Mouse (Mus musculus) heart, adult 8-10 months (tissue): ENCODE data around the gene Pld1. TPM values are rescaled to one million over a fixed set of nuclear protein-coding genes. Genes with fewer than 3 reads are reported as not detected.

ENCODE experiments used
- DNase-seq: peaks from one replicate; pipeline ENCODE4 v3.0.0; 2022; ENCODE audit warnings: low spot score
- total RNA-seq, 4 experiments: library from RNA; stranded (reverse); gene quantifications; 2 replicates each; pipeline ENCODE4 v1.2.4; 2022

Gene Pld1
- total RNA-seq, 4 experiments from 2014 or later, result 8.4 to 11.4 (median 10.6) TPM

DNA sequence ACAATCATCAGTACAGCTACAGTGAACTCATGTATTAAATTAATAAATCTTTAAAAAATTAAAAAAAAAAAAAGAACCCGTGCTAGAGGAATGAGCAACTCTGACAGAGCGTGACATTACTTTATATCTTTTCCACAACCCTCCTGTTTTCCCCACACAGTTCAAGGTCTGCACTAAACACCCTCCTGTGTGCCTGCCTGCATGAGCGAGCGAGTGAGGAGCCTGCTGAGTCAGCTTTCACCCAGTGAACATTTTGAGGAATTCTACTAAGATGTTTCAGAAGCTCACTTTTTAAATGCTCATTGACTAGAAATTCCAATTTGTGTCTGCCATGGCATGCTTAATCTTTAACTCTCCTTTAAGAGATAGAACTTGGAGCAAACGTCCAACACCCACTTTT, 109.1 kb downstream of the Pld1 start:
- no peak for DNase-seq

DNA sequence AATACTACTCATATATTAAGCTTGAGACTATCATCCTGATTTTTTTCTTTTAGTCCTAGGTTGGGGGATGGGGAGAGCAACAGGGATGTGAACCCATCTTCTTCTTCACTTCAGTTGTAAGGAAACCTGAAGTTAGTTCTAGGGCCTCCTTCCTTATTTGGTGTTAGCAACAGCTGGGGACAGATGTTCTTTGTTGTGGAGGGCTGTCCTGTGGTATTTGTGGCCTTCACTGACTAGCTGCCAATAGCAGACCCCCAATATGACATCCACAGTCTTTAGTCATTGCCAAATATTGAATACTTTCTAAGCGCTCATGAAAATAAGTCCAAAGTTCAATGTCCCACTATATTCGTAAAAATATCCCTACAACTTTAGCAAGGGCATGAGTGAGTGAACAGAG, 111.0 kb downstream of the Pld1 start:
- no peak for DNase-seq

DNA sequence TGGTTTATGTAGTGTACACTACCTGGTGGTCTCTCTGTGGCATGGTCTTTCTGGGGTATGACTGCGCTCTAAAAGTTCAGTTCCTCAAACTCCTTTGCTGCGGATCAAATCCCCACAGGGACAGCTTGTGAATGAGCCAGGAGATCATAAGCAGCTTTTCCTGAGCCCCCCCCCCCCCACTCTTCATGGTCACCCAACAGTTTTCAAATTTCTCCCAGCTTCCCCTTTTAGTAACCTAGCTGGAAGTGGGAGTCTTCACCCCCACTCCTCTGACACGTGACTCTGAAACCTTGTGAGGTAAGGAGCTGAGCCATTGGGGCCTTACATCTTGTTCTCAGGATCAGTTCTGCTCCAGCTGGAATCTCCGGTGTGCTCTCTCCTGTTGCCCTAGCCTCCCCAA, 114.6 kb downstream of the Pld1 start:
- no peak for DNase-seq

DNA sequence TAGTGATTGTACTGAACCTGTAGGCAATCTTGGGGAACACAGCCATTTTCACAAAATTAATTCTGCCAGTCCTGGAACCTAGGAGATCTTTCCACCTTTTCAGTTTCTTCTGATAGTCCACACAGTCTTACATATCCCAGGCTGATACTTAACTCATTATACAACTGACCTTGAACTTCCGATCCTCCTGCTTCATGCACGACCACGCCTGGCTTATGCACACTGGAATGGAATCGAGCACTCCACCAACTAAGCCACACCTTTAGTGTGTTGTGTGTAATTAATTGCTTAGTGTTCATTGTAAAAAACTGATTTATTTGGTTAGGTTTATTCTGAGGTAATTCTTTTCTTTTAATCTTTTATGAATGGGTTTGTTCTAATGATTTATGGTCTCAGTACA, 122.2 kb downstream of the Pld1 start:
- DNase-seq, result no peak

DNA sequence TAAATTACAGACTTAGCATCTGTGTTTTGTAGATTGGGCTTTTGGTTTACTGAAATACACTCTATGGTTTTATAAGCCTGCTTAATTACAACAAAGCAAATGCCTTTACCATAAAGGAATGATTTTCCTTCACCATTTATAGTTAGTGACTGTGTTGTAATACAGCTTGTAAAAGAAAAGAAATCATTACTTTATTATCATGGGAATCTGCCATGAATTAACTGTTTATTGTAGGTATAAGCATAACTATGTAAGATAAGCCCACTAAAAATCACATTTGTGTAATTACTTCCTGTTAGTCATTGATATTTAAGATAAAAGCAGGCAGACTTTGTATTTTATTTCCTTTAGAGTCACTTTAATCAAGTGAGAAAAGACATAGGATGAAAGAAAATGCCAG, 122.7 kb downstream of the Pld1 start:
- no peak for DNase-seq

DNA sequence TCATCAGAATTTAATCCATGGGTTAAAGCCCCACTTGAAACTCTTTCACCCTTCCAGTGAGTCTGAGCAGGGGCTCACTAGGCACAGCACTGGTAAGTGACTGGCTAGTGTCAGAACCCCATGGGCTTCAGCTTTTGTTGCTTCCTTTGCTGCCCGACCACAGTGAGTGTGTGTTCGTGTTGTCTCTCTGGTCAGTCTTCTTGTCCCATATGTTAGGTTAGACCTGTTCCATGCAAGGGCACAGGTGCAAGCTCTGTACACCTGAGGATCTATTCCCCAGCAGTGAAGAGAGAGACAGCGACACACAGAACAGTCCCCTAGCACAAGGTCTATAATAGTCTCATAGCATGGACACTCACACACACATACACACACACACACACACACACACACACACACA, 140.7 kb downstream of the Pld1 start:
- no peak for DNase-seq

DNA sequence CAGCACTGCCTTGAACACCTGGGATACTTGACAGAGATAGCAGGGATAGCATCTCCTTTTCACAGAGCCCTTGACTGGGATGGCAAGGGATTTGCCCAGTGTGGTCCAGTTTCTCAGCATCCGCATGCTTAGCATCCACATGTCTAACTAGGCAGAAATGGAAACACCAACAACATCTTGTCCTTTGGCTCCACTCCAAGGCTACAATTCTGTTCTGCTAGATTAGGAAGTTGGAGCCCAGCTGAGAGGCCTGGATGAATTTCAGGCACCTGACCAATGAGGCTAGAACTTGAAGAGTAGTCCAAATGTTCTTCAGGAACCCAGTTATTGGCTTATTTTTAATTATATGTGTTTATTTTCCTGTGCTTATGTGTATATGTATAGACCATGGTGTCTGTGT, 141.6 kb downstream of the Pld1 start:
- DNase-seq, result peak; percentile 64

DNA sequence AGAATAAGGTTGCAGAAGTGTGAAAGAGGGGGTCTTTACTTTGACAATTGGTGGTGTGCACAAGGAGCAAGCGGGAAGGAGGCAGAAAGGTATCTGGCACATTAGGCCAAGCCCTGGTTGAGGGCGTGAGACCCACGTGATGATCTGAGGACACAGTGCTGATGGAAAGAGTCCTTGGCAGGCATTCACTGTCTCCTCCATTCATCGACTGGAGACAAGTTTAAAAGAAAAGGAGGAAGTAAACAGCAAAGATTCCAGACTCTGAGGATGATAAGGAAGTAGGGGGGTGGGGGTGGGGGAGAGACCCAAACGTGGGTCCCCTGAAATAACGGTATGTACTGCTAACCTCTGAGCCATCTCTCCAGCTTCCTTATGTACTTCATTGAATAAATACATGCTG, 142.5 kb downstream of the Pld1 start:
- DNase-seq, result no peak

DNA sequence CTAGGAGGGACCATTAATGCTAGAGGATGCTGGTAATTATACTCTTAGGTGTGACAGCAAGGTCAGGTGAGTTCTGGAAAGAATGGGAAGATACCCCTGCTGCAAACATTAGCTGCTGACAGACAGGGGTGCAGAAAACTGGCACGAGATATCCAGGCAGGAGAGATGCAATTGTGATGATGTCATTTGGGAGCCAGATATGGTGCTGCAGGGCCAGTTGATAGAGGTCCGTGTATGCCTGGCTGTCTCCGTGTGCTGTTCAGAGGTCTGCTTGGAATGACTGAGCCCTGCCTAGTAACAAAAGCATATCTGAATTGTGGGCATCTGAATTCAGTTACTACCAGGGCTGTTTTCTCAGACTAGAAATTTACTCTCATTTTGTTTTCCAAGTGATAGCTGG, 144.7 kb downstream of the Pld1 start:
- no peak for DNase-seq

DNA sequence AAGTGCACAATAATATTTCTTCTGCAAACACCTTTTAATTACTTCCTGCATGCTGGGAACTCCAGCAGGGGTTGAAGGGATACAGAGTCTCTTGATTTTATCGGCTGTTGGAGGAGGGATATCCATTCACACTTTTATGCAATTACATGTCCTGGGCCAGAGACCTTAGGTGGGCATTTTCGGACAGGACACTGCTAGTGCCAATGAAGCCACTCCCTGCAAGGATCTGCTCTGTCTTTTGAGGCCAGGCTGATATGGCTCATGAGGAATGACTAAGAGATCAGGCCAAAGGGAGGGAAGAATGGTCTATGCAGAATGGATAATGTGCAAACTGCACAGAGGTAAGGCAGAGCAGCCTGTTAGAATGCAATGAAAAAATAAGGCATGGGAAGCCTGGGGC, 145.8 kb downstream of the Pld1 start:
- no peak for DNase-seq

DNA sequence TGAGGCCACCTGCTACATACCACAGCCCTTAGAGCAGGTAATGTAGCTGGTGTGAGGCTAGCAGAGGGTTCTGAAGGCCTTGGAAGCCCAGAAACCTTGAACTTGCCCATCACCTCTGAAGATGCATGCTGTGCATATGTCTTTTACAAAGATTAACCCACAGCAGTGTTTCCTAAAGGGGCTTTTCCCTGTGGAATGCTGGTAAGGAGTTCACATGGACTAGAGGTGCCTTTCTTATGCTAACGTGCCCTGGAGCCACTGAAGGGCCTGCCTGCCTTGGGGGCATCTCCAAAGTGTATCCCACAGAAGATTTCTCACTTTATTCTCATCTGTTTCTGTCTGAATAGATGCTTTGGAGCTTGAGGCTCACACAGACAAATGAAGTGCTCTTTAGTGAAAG, 152.8 kb downstream of the Pld1 start:
- no peak for DNase-seq

DNA sequence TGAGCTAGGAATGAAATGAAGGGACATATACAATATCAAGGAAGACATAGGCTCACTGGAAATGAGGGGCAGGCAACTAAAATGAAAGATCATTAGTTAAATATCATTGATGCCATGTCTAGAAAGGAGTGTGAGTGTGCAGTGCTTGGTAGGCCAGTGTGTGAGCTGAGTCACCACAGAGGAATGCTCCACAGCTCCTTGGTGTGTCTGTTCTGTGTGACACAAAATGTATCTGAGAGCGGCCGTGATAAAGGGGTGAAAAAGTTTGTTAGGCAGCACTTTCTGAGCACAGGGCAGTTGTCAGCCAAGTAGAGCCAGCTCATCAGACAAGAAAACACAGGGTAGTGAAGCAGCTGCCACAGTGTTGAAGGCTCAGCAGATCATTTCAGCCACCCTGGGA, 153.2 kb downstream of the Pld1 start:
- DNase-seq, result no peak

DNA sequence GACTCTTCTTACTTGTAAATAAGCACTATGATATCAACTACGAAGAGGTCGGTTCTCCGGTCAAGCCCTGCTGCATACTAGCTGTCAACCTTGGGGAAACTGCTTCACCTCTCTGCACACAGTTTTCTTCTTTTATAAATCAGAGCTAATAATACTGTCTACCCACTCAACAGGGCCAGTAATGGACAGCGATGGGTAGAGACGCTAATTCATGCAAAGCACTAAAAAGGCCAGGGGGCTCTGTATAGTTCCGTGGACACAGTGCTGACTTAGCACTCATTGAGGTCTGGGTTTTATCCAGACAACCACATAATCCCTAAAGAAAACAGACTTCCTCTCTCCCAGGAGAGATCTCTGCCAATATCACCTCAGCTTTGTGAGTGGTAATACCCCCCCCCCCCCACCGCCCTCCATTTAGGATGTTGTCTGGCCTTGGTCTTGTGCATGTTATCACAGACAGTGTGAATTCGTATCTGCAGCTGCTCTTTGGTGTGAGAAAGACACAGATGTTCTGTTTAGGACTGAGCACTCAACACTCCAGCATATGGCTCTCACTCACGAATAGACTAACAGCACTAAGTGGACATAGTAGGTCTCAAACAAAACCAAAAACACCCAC, 155.3 kb downstream of the Pld1 start:
- no peak for DNase-seq

DNA sequence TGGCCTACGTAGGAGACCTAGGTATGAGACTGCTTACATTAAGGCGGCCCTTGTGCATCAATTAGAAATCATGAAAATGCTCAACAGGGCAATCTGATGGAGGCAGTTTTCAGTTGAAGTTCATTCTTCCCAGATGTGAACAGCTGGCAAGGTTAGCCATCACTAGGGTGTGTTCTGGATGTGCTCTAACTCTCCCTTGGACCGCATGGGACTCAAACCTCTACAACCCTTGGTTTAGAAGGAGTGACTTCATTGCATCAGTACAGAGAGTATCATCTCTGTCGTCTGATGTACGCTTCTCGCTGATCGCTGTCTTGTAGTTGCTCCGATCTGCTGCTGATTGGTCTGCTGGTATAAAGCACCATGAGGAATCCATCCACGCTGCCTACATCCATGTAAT, 157.0 kb downstream of the Pld1 start:
- DNase-seq, result no peak

DNA sequence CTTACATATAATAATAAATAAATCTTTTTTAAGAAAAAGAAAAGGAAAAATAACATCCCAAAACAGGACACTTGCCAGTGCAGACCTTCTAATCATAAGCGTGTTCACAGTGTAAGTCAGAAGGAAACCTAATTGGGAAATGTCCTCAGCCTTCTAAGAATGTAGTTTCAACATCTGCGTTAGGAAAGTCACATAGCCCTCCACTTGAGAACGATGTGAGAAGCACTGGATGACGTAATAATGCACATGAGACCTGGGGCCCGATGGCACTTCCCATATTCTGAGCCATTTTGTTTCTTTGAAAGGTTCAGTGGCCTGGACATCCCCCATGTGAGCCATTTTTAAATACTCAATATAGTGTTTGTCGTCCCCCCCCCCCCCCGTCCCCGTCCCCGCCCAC, 160.7 kb downstream of the Pld1 start:
- DNase-seq, result no peak

DNA sequence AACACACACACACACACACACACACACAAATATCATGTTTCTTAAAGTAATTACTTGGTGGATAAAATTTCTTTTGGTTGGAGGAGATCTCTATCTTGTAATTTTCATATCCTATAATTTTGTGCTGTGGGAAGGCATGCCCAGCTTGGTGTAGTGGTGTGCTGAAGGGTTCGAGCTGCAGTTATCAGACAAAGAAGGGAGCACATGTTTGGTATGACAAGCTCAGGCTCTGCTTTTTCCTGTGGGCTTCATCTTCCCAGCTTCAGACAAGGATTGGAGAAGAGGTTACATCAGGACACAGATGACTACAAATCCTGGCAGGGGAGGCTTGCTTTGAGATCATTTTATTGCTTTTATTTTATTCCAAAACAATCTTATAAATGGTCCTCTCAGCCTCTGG, 166.5 kb downstream of the Pld1 start:
- no peak for DNase-seq

DNA sequence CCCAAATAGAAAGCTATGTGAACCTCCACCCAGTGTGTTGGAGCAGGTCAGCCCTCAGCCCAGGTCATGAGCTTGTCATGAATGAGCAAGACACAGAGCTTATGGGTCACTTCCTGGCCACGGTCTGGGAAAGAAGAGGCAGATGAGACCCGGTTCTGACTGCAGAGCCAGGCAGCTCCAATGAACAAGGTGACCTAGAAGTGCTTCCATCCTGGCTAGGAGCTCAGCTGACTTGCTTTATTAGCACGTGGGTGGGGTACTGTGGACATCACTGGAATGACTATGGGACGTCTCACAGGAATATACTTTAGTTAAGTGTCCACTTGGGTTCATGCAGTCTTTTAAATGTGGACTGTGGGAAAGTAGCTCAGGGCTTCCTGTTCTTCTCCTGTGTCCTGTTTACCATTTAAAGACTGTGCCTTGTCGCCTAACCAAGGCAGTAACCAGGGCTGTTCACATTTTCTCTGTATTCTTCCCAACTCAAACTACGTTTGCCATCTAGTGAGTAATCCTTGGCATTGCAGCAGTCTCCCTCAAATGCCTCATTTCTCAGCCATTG, 169.0 kb downstream of the Pld1 start:
- DNase-seq, result peak; percentile 66

DNA sequence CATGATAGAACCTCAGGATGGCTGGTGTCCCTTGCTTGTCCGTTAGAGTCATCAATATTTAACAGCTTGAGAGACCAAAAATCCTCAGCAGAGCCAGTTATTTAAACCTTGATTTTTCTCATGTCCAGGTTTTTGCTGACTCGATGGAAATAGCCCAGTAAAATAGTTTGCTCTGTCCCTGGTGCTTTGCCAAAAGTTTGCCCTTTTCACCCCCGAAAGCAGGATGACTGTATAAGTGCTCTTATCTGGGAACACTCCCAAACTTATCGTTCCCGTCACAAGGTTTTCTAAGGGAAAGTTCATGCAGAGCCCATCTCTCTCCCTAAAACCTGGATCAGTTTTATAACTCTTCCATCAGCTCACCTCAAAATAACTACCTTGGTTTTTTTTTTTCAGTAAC, 173.0 kb downstream of the Pld1 start:
- peak; percentile 72 for DNase-seq

DNA sequence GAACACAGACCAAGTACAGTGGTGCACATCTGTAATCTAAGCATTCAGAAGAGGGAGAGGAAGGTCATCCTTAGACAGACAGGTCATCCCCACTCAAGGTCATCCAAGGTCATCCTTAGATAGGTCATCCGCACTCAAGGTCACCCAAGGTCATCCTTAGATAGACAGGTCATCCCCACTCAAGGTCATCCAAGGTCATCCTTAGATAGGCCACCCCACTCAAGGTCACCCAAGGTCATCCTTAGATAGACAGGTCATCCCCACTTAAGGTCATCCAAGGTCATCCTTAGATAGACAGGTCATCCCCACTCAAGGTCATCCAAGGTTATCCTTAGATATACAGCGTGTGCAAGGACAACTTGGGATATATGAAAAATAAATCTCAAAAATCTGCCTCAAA, 175.4 kb downstream of the Pld1 start:
- no peak for DNase-seq

DNA sequence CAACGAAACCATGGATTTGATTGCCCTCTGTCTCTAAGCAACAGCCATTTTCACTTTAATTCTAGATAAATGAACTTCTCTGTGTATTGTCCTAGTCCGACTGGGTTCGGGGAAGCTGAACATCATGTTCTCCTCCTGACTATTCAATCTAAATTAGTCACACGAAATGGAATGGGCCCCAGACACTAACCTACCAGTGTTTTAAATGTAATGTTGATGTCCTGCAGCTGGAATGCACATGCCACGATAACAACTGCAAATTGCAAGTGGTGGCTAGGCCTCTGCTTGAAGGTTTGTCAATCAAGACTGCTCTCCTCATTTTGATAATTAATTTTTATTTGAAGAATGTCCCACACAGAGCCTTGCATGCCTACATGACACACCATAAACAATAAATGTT, 203.2 kb downstream of the Pld1 start:
- peak; percentile 63 for DNase-seq

DNA sequence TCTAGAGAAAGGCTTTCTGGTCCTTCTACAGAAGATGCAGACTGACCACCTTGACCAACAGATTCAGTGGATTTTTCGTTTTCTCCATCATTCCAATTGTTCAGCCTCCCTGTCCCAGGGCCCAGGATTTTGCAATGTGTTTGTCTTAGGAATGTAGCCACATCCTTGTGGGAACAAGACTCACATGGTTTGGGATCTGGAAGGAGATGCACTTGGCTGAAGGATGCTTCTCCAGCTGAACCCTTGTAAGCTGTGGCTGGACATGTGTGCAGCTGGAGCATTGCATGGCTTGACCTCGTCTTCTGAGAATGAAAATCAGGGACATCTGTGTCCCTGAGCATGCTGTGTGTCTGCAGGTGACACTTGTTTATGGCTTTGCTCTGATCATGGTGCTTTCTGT, 203.6 kb downstream of the Pld1 start:
- peak; percentile 68 for DNase-seq

DNA sequence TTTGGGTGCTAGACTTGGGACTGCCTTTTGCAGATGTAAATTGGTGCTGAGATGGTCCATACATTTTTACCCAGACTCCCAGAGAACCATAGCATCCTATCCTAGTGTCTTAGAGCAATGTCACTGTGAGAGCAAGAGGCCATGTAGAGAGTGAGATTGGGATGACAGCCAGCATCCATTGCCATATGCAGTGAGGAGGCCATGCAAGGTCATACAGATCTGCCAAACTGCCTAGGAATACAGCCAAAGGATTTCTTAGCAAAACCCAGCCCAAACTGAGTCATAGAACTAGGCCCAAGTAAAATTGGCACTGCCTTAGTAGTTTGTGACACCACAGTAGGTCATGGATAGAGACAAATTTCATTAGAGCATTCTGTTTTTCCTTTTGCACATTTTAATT, 206.2 kb downstream of the Pld1 start:
- DNase-seq, result peak; percentile 75

DNA sequence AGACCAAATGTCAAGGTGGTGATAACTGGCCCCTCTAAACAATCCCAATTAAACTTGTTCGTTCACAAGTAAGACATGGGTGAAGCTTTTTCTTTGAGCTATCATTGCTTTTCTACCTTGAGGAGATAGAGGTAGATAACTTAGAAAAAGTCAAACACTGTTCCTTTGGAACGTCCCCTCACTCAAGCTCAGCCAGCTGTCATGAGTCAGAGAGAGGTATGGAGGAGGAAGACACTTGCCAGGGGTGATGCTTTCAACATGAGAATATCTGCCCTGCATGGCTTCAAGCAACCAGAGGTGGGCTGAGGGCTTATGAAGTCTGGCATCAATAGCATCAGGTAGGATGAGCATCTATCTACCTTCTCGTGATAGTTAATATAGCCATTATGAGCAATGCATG, 207.0 kb downstream of the Pld1 start:
- DNase-seq, result no peak

DNA sequence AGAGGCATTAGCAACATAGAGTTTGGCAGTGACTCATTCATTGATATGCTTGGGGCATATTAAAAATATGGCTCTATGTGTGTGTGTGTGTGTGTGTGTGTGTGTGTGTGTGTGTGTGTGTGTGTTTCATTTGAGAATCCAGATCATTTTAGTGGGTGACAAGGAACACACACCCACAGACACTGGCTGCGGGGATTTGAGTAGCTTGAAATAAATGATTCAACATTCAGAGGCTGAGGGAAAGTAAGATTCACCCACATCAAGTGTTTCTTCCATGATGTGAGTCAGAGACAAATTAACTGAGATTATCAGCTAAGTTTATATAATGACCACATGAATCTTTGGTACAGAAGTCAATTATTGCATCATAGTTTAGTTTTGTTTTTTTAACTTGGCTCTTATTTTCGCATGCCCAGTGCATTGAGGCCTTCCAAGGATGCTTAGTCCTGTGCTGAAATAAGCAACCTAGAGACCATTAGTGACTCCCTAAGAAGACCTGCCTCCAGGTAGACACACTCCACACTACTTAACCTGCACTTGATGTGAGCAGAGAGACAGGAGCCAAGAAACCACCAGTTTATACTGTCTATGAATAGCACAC, 211.3 kb downstream of the Pld1 start:
- DNase-seq, result no peak
